Mouse (Mus musculus): ENCODE data around the gene Sept4.

The Sept4 gene

GRCm38 (mm10) chr11:87568255-87568953 lies at the start of gene Sept4:
Gene Sept4, plus strand, starts transcription at chr11:87568903.
- DNase-seq (ENCODE audit: low spot score in 2 of 2), result no peak

DNA sequence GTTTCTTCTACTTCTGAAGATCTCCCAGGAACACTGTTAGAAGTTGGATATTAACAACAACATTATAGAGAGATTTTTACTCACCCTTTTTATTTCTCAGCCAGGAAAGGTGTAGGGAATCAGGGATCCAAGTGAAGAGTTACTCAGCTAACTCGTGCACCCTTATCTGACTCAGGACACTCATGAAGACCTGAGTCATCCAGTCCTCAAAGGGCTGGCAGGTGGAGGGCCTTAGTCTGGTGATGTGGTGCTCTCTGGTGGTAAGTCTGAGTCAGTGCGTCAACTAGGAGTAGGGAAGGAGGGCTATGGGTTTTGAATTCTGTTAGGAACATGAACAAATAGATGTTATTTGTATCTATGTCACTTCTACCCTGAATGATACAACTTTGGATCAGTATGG lies 49.4 kb upstream of the Sept4 start:
- DNase-seq (ENCODE audit: low spot score in 2 of 2), result peak; percentile 5 to 29

DNA sequence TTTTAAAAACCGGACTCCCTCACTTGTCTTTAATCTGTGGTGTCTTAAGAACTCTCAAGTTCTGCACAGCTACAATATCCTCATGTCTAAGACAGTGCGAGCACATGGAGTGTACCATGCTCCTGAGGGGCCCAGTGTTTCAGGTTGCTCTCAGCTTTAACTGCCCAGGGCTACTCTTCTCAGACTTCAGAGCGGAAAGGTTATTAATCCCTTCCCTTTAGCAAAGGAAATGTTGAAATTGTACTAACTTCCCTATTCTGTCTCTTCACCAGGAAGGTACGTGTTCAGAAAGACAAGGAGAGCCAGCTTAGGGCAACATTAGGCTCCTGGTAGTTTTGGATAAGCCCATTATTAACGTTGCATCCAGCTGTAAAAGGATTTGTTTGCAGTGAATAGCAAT lies 45.2 kb upstream of the Sept4 start:
- DNase-seq (ENCODE audit: low spot score in 2 of 2), result no peak

DNA sequence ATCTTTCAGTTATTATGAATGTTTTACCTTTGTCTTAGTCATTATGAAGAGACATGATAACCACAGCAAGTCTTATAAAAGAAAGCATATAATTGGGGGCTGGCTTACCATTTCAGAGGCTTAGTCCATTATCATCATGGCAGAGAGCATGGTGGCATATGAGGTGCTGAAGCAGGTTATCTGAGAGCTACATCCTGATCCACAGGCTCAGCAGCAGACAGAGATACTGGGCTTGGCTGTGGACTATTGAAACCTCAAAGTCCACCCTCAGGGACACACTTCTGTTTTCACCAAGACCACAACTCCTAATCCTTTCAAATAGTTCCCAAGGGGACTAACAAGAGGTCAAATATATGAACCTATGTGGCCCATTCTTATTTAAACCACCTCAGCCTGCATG lies 44.7 kb upstream of the Sept4 start:
- no peak for DNase-seq (ENCODE audit: low spot score in 2 of 2)

DNA sequence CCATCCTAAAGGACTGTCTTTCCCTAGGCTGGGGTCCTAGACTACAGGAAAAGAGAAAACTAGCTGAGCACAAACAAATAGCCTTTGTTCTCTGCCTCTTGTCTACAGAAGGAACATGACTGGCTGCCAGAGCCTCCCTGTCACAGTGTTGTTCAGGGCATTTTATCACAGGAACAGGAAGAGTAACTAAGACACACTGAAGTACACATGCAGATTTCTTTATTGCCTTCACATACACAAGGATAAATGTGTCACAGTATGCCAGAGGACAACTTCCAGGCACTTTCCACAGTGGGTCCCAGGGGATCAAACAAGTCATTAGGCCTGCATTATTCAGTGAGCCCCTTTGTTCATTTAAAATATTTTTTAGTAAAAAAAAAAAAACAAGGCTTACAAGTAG lies 43.9 kb upstream of the Sept4 start:
- DNase-seq (ENCODE audit: low spot score in 2 of 2), result no peak

- no peak for DNase-seq (ENCODE audit: low spot score in 2 of 2)
Measured at GRCm38 (mm10) chr11:87527364-87527763, 41.3 kb upstream of the Sept4 start.

- no peak for DNase-seq (ENCODE audit: low spot score in 2 of 2)
Measured at GRCm38 (mm10) chr11:87527990-87528389, 40.7 kb upstream of the Sept4 start.

DNA sequence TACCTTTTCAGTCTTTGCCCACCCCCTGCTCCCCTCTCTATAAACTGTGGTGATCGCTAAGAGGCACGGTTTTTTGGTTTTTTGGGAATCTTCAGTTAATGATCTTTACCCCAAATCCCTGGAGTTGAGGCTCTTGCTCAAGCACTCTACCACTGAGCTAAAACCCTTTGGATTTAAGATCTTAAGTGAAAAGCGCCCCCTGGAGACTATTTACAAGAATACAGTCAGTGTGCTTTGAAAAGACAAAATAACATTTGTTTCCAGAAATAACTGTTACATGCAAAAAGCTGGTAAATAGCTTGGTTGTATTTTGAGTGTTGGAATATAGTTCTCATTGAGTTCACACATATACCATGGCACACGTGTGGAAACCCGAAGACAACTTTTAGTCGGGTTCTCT lies 37.0 kb upstream of the Sept4 start:
- DNase-seq (ENCODE audit: low spot score in 2 of 2), result no peak

DNA sequence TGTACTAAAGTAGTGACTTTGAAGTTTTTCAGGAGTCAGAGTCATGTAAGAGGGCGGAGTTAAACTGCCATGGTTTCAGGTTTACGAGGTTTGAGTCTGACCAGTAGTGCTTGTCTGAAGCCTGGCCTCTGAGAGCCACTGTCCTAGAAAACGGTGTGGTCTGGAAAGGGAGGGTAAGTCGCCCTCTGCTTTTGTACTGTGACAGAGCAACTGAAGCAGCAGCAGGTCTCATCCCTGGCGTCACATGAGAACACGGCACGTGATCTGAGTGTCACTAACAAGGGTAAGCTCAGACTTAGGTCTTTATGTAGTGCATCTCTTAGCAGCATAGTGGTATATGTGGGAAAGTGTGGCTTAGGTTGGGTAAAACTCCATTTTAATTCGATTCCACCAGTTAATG lies 26.4 kb upstream of the Sept4 start:
- no peak for DNase-seq (ENCODE audit: low spot score in 2 of 2)

- DNase-seq (ENCODE audit: low spot score in 2 of 2), result no peak
Measured at GRCm38 (mm10) chr11:87542906-87543305, 25.8 kb upstream of the Sept4 start.

DNA sequence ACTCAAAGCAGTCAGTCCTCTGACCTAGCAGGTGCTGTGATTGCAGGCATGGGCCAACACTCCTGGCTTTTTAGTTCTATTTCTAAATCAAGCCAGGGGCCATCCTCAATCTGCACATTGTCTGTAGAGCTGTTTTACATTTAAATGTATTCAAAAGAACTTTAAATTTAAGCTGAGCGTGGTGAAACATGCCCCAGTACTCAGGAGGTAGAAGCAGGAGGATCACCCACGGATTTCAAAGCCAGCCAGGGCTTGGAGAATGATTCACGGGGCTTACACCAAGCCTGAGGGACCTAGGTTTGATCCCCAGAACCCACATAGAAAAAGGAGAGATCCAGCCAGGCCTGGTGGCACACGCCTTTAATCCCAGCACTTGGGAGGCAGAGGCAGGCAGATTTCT lies 15.4 kb upstream of the Sept4 start:
- no peak for DNase-seq (ENCODE audit: low spot score in 2 of 2)

DNA sequence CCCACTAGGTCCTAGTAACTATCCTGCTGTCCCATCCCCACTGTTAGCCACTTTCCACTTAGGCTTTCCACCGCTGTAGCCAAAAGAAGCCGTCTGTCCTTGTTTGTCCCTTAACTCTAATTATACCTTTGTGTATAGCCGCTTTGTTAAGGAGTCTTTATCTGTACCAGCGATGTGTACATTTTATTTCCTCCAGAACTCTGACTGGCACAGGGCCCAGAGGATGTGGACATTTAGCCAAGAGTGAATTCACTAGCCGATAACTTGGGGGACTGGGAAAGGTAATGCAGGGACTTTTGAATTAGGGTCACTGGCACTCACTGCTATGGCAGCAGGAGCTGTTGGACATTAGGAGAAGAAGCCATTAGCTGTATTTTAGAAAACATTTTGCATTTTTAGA lies 14.3 kb upstream of the Sept4 start:
- DNase-seq (ENCODE audit: low spot score in 2 of 2), result no peak

DNA sequence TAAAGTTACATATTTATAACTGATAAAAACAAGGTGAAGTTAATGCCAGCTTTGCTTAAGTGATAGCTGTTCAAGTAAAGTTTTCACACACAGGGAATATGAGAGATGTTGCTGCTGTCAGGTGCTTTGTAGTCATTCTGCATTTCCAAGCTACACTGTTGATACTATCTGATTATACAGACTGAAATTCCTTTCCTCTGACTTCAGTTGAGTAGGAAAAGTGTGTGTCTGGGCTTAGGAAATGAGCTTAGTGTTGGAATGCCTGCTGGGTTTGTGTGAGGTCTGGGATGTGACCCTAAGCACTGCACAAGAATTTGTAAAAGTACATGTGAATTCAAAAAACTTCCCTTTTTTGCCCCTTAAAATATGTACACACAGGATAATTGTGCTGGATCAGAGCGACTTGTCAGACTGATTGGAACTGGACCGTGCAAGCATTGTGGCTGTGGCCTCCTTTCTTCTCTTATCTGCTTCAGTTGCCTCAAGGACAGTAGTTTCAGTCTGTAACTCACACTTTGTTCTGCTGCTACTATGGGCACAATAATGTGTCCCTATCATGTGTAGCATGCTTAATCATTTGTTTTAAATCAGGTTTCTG lies 13.5 kb upstream of the Sept4 start:
- no peak for DNase-seq (ENCODE audit: low spot score in 2 of 2)

GRCm38 (mm10) chr11:87561208-87561607 lies 7.5 kb upstream of the Sept4 start:
- no peak for DNase-seq (ENCODE audit: low spot score in 2 of 2)

DNA sequence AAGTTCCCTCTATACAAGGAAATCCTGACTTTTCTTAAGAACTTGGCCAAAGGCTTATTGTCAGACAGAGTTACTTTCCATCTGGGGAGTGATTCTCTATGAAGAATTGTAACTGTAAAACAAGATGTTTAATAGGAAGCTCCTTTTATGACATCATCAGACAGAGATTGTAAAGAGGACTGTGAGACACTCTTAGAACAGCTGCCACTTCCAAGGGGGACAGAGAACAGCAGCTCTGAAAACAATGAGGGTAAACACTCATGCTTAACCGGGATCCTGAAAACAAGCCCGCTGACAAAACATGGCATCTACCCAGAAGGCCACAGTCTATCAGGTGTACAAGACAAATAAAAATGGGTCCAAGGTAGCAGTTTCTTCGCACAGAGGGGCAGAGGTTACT lies 2.2 kb upstream of the Sept4 start, which contains the start of gene Gm11492:
Gene Gm11492, plus strand, starts transcription at position 153 of the 400 bp plus-strand sequence.
- no peak for DNase-seq (ENCODE audit: low spot score in 2 of 2)

- DNase-seq (ENCODE audit: low spot score in 2 of 2), result no peak
Measured at GRCm38 (mm10) chr11:87570743-87571142, 2.0 kb downstream of the Sept4 start.

GRCm38 (mm10) chr11:87571361-87571950 lies 2.8 kb downstream of the Sept4 start:
- no peak for DNase-seq (ENCODE audit: low spot score in 2 of 2)

DNA sequence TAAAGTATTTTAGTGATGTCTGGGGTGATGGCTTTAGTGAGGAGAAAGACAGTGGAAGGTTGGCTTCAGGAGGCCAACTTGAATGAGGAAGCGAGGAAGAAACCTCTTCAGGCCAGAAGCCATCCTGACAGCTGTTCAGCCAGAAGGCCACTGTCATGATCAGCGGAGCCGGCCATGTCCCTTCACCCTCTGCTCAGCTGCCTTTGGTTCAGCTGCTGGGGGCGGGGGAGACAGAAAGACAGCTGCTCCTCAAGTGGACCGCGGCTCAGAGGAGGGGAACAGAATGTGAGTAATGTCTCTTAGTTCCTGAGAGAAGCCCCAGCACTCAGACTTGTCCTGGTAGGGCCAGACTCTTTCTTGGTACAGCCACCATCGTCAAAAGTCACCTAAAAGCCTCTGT lies 5.0 kb downstream of the Sept4 start:
- DNase-seq (ENCODE audit: low spot score in 2 of 2), result no peak

DNA sequence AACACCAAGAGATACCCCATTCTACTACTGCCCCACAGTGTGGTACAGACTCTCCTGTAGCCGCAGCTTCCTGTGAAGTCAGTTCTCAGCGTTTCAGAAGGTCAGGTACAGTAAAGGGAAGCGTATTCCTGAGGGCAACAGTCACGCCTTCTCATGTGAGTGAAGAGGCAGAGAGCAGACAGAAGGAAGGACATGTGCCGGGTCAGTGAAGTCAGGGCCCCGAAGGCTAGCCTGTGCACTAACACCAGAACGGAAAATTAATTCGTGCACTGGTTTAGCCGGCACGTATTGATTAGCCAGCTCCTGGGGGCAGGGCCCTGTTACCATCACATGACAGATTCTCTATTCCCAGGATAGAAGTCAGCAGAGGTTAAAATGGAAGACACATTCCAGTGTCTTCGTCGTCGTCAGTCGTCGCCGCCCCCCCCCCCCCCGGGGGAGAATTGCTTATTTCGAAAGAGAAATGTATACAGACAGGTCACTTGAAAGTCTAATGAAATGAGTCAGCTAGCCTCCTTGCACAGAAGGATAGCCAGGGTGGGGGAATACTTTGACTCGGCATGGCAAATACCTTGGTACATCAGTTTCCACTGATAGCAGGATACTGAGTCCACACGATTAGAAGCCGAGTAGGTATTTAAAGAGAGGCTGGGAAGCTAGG lies 5.9 kb downstream of the Sept4 start:
- DNase-seq (ENCODE audit: low spot score in 2 of 2), result no peak

GRCm38 (mm10) chr11:87577601-87578248 lies 9.0 kb downstream of the Sept4 start:
- DNase-seq (ENCODE audit: low spot score in 2 of 2), result no peak

DNA sequence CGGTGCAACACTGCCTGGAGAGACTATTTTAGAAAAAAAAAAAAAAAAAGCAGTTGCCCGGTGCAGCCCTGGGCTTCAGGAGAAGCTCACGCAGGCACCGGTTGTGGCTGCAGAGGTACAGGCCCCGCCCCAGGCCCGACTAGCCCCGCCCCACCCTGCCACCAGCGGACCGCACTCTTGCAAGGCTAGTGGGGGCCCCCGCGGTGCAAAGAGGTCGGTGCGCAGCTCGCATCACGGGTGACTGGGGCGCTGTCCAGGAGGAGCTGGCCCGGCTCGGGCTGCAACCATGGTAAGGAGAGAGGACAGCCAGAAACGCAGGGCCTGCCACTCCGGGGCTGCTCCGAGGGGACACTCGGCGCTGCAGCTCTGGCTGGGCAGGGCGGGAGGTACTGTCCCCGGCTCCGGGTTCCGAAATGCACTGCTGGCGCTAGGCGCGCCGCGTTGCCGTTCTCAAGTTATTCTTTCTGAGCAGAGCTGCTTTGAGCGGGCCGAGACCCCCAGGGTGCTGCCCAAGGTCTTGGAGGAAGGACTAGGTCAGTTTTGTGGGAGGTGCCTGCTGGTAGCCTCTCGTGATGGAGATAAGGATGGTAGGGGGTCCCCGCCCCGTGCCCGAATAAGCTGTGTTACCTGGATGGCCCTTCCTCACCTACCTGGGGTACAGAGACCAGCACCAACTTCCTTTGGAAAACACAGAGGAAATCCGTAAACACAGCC lies 9.7 kb downstream of the Sept4 start:
- peak in 1 of 2 experiments; percentile 54 for DNase-seq (ENCODE audit: low spot score in 2 of 2)

All from urinary bladder, postnatal 36 days (tissue).